Mouse (Mus musculus) thymus, postnatal 14 days (tissue): ENCODE data around the gene Art1.
A peak's percentile ranks its signal among the peaks of the same experiment; 100 is the strongest.

Source experiments
- DNase-seq: peaks from one replicate; pipeline ENCODE4 v3.0.0; 2021

Art1 gene

GRCm38 (mm10) chr7:102109746-102110145, 8.2 kb downstream of the Art1 start:
- DNase-seq, result no peak

- no peak for DNase-seq
These were observed 11.7 kb downstream of the Art1 start for GRCm38 (mm10) chr7:102113151-102113729.

GRCm38 (mm10) chr7:102116579-102117331, 15.2 kb downstream of the Art1 start, which contains the start of gene Chrna10:
Gene Chrna10 (minus strand): TSS chr7:102116828.
- DNase-seq, result no peak

GRCm38 (mm10) chr7:102117382-102117781, 15.8 kb downstream of the Art1 start:
- DNase-seq, result no peak

GRCm38 (mm10) chr7:102120326-102120725, 18.8 kb downstream of the Art1 start:
- DNase-seq, result no peak

- no peak for DNase-seq
These were observed 30.9 kb downstream of the Art1 start for GRCm38 (mm10) chr7:102132395-102132794.

GRCm38 (mm10) chr7:102137464-102137863, 35.9 kb downstream of the Art1 start:
- peak; percentile 72 for DNase-seq

- DNase-seq, result no peak
These were observed 36.4 kb downstream of the Art1 start for GRCm38 (mm10) chr7:102137898-102138297.

GRCm38 (mm10) chr7:102153691-102154090, 52.1 kb downstream of the Art1 start:
- no peak for DNase-seq
